Mouse (Mus musculus) spleen, adult 18-20 months (tissue): ENCODE measurements around the gene Myo6.

Source experiments
- DNase-seq, 2 experiments: peaks; one replicate each; pipeline ENCODE4 v3.0.0; 2022; ENCODE audit warnings: mixed read lengths in 2 of 2

The Myo6 gene

DNA sequence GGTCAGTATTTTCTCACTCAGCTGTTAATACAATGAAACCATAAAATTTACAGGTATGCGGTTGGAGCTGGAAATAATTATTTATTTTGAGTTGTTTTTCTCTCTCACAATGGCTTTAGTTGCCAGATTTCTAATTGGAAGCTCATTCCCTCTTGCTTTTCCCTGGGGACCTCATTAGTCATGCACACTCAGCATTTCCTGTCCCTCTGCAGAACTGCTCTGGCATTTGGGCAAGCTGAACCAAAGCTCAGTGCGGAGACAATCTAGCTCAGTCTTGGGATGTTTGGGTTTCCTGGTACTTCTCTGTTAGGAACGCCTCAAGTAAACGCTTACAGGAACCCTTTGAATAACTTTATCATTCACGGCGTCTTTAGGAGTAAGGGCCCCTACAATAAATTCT lies 76.9 kb downstream of the Myo6 start:
- no peak for DNase-seq

DNA sequence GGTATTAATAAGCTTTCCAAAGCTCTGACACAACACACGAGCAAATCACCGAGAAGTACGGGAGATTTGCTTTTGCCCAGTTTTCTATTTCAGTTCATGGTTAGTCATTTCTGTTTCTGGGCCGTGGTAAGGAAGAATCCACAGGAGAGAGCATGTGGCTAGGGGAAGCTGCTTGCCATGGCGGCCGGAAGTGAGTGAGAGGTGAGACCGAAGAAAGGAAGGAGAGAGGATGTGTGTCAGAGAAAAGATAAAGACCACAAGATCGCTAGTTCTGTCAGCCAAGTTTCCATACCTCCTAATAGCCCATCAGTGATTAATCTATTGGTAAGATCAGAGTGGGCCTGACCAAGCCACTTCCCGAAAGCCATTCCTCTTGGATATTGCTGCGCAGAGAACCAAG lies 87.3 kb downstream of the Myo6 start:
- DNase-seq: no peak

- DNase-seq: peak in 1 of 2 experiments; percentile 27
Measured at GRCm38 (mm10) chr9:80253241-80253640, 88.4 kb downstream of the Myo6 start.

- DNase-seq: no peak
Measured at GRCm38 (mm10) chr9:80256561-80256960, 91.7 kb downstream of the Myo6 start.

- peak; percentile 34 to 60 for DNase-seq
Measured at GRCm38 (mm10) chr9:80258396-80258795, 93.6 kb downstream of the Myo6 start.

GRCm38 (mm10) chr9:80260905-80261304 lies 96.1 kb downstream of the Myo6 start:
- no peak for DNase-seq

- peak; percentile 8 to 41 for DNase-seq
Measured at GRCm38 (mm10) chr9:80262367-80263026, 97.7 kb downstream of the Myo6 start.

- no peak for DNase-seq
Measured at GRCm38 (mm10) chr9:80266086-80266485, 101.3 kb downstream of the Myo6 start.

DNA sequence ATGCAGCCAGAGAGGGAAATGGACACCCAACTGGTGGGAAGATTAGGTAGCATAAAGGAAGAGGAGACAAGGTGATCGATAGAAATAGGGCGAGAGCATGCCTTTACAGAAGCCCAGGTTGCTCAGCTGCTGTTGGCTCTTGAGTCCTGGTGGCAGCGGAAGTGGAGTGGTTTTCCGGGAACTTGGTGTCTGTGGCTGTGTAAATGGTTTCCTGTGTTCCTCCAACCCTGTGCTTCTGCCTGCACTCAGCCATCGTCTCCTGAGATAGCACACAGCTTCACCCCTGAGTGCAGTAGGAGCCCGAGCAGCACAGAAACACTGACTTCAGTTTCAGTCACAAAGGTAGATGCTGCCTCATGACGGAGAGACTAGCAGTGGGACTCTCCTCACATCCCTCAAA lies 101.7 kb downstream of the Myo6 start:
- peak; percentile 27 to 33 for DNase-seq

DNA sequence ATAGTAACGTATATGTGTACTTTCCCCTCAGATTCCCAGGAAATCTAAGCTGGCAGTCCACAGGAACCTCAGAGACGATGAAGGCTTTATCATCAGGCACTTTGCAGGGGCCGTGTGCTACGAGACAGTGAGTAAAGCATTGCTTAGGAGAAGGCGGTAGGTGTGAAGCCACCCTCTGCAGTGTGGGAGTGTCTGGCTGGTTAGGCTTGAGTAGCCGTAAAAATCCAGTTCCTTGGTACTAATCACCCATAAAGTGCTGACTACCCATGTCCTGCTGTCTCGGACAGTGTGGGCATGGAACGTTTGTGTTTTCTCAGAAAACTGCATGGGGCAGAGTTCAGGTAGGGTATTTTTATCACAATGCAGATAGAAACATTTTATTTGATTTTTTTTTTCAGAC lies 104.8 kb downstream of the Myo6 start:
- no peak for DNase-seq

GRCm38 (mm10) chr9:80272951-80273350 lies 108.1 kb downstream of the Myo6 start:
- DNase-seq: no peak

DNA sequence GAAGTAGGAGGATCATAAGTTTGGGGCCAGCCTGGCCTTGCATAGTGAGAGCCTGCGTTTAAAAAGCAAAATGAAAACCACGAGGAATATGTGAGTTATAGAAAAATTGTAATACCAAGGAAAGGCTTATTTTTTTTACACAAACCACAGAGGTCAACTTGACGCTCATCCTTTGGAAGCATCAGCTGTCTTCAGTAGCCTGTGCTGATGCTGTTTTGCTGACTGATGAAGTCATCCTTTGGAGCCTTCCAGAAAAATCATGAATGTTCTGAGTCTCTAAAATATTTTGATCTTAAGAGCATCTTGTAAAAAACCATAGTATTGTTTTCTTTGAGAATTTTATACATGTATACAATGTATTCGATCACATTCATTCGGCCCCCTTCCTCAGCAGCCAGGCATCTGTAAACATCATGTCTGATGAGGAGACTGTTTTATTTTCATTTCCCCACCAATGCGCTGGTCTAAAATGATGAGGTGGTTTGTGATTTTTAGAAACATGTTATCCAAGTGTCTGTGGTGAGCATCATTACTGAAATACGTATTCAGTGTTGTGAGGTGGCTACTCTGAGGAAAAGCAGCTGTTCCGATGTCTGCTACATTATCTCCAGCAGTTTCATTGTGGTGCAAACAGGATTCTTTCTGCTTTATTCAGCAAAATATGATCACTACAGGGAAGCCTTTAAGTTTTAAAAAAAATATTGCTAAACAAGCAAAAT lies 110.4 kb downstream of the Myo6 start:
- no peak for DNase-seq

- no peak for DNase-seq
Measured at GRCm38 (mm10) chr9:80275772-80276134, 110.9 kb downstream of the Myo6 start.

DNA sequence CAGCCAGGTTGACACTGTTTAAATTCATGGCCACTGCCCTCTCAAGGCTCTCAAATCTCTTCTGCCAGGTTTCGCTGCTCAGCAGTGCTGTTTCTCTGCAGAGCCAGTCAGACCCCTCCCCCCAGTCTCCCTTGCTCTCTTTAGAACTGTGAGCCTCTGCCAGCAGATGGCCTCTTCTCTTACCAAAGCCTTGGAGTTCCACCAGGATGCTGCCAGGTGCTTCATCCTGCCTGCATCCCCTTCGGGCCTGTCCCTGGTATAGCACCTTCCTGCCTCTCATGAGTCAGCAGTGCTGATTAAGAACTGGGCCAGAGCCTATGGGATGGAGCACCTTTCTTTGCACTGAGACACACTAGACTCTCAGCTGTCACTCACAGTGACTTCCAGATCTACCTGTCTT lies 112.3 kb downstream of the Myo6 start:
- DNase-seq: no peak

DNA sequence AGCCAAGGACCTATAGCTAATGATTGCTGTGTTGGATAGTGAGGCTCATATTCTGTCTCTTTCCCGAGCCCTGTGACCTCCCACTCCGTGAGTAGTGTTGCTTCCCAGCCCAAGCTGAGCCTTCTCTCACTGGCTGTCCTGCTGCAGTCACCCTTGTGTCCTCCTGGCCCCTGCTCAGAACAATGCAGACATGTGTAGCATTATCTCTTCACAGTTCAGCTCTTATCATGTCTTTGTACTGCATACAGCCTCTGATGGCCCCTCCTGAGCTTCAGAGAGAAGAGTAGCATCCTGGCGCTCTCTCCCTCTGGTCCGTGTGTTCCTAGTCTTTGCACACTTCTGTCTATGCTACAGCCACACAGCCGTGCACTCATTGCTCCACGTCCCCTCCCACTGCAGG lies 112.9 kb downstream of the Myo6 start:
- DNase-seq: no peak

DNA sequence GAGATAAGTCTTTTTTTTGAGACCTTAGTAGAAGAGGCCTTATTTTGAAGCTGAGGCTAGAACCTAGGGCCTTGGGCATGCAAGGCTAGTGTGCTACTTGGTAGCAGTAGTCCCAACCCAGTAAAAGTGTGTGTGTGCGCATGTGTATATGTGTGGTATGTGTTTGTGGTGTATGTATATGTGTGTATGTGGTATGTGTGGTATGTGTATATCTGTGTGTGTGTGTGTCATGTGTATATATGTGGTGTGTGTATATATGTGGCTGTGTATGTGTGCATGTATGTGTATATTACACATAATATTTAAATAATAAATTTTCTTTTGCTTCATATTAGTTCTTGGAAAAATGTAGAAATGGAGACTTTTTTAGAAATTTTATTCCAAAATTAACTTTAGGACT lies 115.9 kb downstream of the Myo6 start:
- no peak for DNase-seq

- DNase-seq: no peak
Measured at GRCm38 (mm10) chr9:80282426-80282825, 117.6 kb downstream of the Myo6 start.

DNA sequence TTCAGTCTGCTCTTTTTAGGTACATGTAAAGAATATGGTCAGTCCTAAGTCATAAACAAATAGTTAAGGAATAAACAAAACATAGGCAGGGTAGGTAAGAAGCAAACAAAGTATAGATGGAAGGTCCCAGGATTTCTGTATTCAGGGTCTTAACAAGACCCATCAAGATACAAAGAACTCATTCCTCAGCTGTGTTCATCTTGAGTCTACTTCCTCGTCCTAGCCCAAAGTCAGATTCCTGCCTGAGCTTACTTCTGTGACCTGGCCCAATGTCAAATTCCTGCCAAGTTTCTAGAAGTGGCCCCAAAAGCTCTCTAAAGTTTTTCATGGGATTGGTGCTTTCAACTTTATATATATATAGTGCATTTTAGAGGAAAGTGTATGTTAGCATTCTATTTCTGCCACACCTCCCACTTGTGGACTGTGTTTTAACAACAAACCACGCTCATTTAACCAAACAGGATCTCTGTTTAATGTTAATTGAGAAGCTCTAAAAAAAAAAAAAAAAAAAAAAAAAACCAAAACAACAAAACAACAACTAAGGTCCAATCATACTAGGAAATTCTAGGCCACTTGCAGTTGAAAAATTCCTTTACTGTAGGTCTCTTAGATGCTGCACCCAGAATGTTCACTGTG lies 119.8 kb downstream of the Myo6 start:
- no peak for DNase-seq

- DNase-seq: no peak
Measured at GRCm38 (mm10) chr9:80286845-80287244, 122.0 kb downstream of the Myo6 start.

- DNase-seq: no peak
Measured at GRCm38 (mm10) chr9:80293056-80293584, 128.3 kb downstream of the Myo6 start.

GRCm38 (mm10) chr9:80296086-80296485 lies 131.3 kb downstream of the Myo6 start:
- no peak for DNase-seq

DNA sequence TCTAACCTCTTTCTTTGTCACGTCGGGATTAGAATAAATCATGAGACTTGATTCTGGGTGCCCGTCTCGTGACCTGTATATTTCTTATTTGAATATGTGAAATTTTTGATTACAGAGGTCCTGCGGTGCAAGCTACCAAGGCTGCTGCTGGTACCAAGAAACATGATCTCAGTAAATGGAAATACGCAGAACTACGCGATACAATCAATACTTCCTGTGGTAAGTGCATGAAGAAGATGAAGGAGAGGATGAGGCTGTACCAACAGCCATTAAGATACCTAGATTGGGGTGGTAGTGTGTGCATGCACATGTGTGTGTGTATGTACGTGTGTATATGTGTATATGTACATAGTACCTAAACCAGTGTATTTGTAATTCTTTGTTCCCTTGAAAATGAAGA lies 134.2 kb downstream of the Myo6 start:
- no peak for DNase-seq

DNA sequence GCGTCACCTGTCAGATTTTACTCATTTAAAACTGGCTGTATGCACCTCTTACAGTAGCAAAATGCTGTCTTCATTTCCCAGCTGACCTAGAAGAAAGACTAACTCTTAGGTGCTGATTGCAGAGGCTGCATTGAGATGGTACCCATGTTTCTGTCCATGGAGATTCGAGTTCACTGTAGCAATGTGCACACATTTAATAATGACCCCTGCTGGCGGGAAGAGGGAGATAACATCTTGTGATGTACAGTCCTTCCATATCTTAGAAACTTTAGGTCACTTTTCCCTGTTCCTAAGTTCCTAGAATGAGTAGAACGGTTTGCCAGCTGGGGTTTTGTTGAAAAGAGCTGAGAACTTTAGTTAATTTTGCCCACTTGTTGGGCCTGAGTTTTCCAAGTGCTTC lies 138.7 kb downstream of the Myo6 start:
- peak in 1 of 2 experiments; percentile 30 for DNase-seq

GRCm38 (mm10) chr9:80306390-80306789 lies 141.6 kb downstream of the Myo6 start:
- DNase-seq: no peak
